Comparison of ENCODE assay signal across 28 mouse cellular contexts in the genomic region with DNA sequence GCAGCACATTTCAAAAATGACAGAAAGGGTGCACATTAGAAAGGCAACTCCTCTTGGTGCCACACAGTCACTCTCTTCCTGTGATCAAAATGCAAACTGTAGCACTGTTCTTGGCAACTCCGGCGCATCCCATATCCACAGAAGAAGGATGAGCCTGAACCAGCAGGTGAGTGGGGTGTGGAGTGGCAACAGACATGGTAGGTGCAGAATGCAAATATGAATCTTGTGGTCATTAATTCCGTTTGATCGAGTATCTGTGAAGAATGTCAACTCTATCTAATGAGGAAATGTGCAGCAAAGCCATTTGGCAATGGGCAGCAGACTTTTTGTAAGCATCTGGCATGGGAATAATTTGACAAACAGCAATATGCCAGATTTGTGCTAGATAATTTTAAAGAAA.
DNase-seq lines count a peak whose midpoint lies in the region; ATAC-seq and TF ChIP-seq lines count a peak whose summit lies in the region.
"Had no signal": no experiment of that assay in that cellular context is flagged by ENCODE, and none has a peak within 500 bp of the region (broad histone marks: within the 10 kb centered on the region; RNA-seq: fewer than 3 reads in every experiment).

No protein-coding gene starts in this region.

- H3K27ac ChIP-seq in forebrain, postnatal 0 days (ENCODE audit: low read depth, low read length) = no peak overlapping the region
- no peak overlapping the region for H3K27ac ChIP-seq in forebrain, embryonic 10.5 days
- no peak overlapping the region for H3K27ac ChIP-seq in intestine, postnatal 0 days (ENCODE audit: low read depth, low read length)
- H3K27ac ChIP-seq in limb, embryonic 10.5 days = no peak overlapping the region
- H3K27ac ChIP-seq: embryonic facial prominence, embryonic 10.5 days; embryonic facial prominence, embryonic 13.5 days; forebrain, embryonic 13.5 days; gastrocnemius, adult 2 months; heart, embryonic 15.5 days; hindbrain, embryonic 14.5 days; hindbrain, postnatal 0 days had no signal

- no peak for ATAC-seq in forebrain, postnatal 0 days
- ATAC-seq in intestine, postnatal 0 days = no peak
- ATAC-seq: forebrain, embryonic 13.5 days; forebrain, embryonic 16.5 days; hindbrain, postnatal 0 days; Patski had no signal

- H3K9me3 ChIP-seq in forebrain, postnatal 0 days (ENCODE audit: low read length) = no peaks in the 10 kb centered on the region
- no peaks in the 10 kb centered on the region for H3K9me3 ChIP-seq in forebrain, embryonic 10.5 days
- H3K9me3 ChIP-seq in intestine, postnatal 0 days (ENCODE audit: control insufficient read depth) = no peaks in the 10 kb centered on the region
- H3K9me3 ChIP-seq in limb, embryonic 10.5 days (replicated peaks) = no peaks in the 10 kb centered on the region
- H3K9me3 ChIP-seq: embryonic facial prominence, embryonic 10.5 days; embryonic facial prominence, embryonic 13.5 days; forebrain, embryonic 13.5 days; heart, embryonic 12.5 days; heart, embryonic 15.5 days had no signal

- H3K9ac ChIP-seq in forebrain, postnatal 0 days = no peak overlapping the region
- no peak overlapping the region for H3K9ac ChIP-seq in intestine, postnatal 0 days (ENCODE audit: low read depth, low read length)
- H3K9ac ChIP-seq: embryonic facial prominence, embryonic 13.5 days; forebrain, embryonic 13.5 days; heart, embryonic 12.5 days; heart, embryonic 15.5 days; hindbrain, embryonic 14.5 days had no signal

- no peak overlapping the region for H3K4me2 ChIP-seq in forebrain, postnatal 0 days (ENCODE audit: low read depth)
- no peak overlapping the region for H3K4me2 ChIP-seq in intestine, postnatal 0 days (replicated peaks; ENCODE audit: low read depth)
- H3K4me2 ChIP-seq: embryonic facial prominence, embryonic 13.5 days; forebrain, embryonic 13.5 days; heart, embryonic 12.5 days; heart, embryonic 15.5 days; hindbrain, embryonic 14.5 days had no signal

- H3K27me3 ChIP-seq in forebrain, postnatal 0 days (ENCODE audit: insufficient read depth, low read length) = no peaks in the 10 kb centered on the region
- H3K27me3 ChIP-seq in forebrain, embryonic 10.5 days (ENCODE audit: poor library complexity, severe bottlenecking) = no peaks in the 10 kb centered on the region
- no peaks in the 10 kb centered on the region for H3K27me3 ChIP-seq in intestine, postnatal 0 days (replicated peaks; ENCODE audit: control insufficient read depth, insufficient read depth, low read length)
- H3K27me3 ChIP-seq in limb, embryonic 10.5 days (ENCODE audit: low read depth, poor library complexity, severe bottlenecking) = no peaks in the 10 kb centered on the region
- H3K27me3 ChIP-seq: embryonic facial prominence, embryonic 13.5 days; forebrain, embryonic 13.5 days; heart, embryonic 12.5 days; heart, embryonic 15.5 days had no signal

- no peaks in the 10 kb centered on the region for H3K4me1 ChIP-seq in forebrain, postnatal 0 days (ENCODE audit: insufficient read depth)
- no peaks in the 10 kb centered on the region for H3K4me1 ChIP-seq in forebrain, embryonic 10.5 days
- H3K4me1 ChIP-seq in intestine, postnatal 0 days (replicated peaks; ENCODE audit: control insufficient read depth, insufficient read depth, low read length) = no peaks in the 10 kb centered on the region
- no peaks in the 10 kb centered on the region for H3K4me1 ChIP-seq in limb, embryonic 10.5 days
- H3K4me1 ChIP-seq: embryonic facial prominence, embryonic 10.5 days; embryonic facial prominence, embryonic 13.5 days; heart, embryonic 12.5 days; heart, embryonic 15.5 days had no signal

- no peak for TF ChIP-seq CTCF in forebrain, postnatal 0 days (IDR thresholded peaks at IDR 0.05; ENCODE audit: low read depth)
- no peak for TF ChIP-seq CTCF in intestine, postnatal 0 days (IDR thresholded peaks at IDR 0.05; ENCODE audit: low read depth)

- no peaks in the 10 kb centered on the region for H3K36me3 ChIP-seq in forebrain, postnatal 0 days (ENCODE audit: insufficient read depth)
- no peaks in the 10 kb centered on the region for H3K36me3 ChIP-seq in forebrain, embryonic 10.5 days (replicated peaks)
- no peaks in the 10 kb centered on the region for H3K36me3 ChIP-seq in intestine, postnatal 0 days (ENCODE audit: control insufficient read depth, insufficient read depth)
- no peaks in the 10 kb centered on the region for H3K36me3 ChIP-seq in limb, embryonic 10.5 days
- H3K36me3 ChIP-seq: embryonic facial prominence, embryonic 10.5 days; embryonic facial prominence, embryonic 13.5 days; heart, embryonic 12.5 days; heart, embryonic 15.5 days had no signal

- H3K4me3 ChIP-seq in forebrain, postnatal 0 days (ENCODE audit: low read depth, low read length) = no peak overlapping the region
- no peak overlapping the region for H3K4me3 ChIP-seq in forebrain, embryonic 10.5 days
- H3K4me3 ChIP-seq in intestine, postnatal 0 days (ENCODE audit: low read depth, low read length) = no peak overlapping the region
- H3K4me3 ChIP-seq in limb, embryonic 10.5 days = no peak overlapping the region
- H3K4me3 ChIP-seq: embryonic facial prominence, embryonic 10.5 days; embryonic facial prominence, embryonic 13.5 days; erythroblast, embryonic 14.5 days; forebrain, embryonic 13.5 days; gastrocnemius, adult 2 months; heart, embryonic 12.5 days; heart, embryonic 15.5 days had no signal

- DNase-seq in forebrain, postnatal 0 days = peak; percentile 10
- no peak for DNase-seq in forebrain, embryonic 10.5 days (ENCODE audit: extremely low spot score, low spot score)
- peak; percentile 50 to 63 for DNase-seq in layer of hippocampus, adult 18-20 months (ENCODE audit: low spot score in 2 of 2)
- DNase-seq in layer of hippocampus, adult 9-10 months (ENCODE audit: low spot score) = peak; percentile 44
- peak; percentile 30 to 46 for DNase-seq in layer of hippocampus, postnatal 14 days (ENCODE audit: low spot score in 2 of 2)
- DNase-seq in Muller cell, postnatal 12 days (ENCODE audit: inconsistent ontology term) = no peak
- no peak for DNase-seq in limb, embryonic 10.5 days (ENCODE audit: low spot score)
- DNase-seq: adrenal gland, postnatal 14 days; cerebellum, adult 11-12 months; cerebellum, adult 8-10 months; cerebellum, postnatal 10 days; cerebellum, postnatal 36 days; embryo, embryonic 11 days; gastrocnemius, adult 2 months; gastrocnemius, postnatal 14 days; heart, postnatal 10 days; heart, postnatal 4 days had no signal

- 81% methylated on average over 4 of the region's 4 CpGs for WGBS in forebrain, postnatal 0 days
- 95% methylated on average over 4 of the region's 4 CpGs for WGBS in forebrain, embryonic 10.5 days
- 88% methylated on average over 4 of the region's 4 CpGs for WGBS in intestine, postnatal 0 days
- WGBS in limb, embryonic 10.5 days = 94% methylated on average over 4 of the region's 4 CpGs

Comparison
In these comparisons a context has a peak if more than half of its experiments do, and no peak if none do; other contexts are left out.
1. DNase-seq: peak in forebrain, postnatal 0 days (single experiment), layer of hippocampus, adult 18-20 months (2 of 2), layer of hippocampus, adult 9-10 months (single experiment) and layer of hippocampus, postnatal 14 days (2 of 2); none in forebrain, embryonic 10.5 days (single experiment), Muller cell, postnatal 12 days (single experiment) and limb, embryonic 10.5 days (single experiment).